ENCODE assay signal across 10 mouse cellular contexts in the genomic region with DNA sequence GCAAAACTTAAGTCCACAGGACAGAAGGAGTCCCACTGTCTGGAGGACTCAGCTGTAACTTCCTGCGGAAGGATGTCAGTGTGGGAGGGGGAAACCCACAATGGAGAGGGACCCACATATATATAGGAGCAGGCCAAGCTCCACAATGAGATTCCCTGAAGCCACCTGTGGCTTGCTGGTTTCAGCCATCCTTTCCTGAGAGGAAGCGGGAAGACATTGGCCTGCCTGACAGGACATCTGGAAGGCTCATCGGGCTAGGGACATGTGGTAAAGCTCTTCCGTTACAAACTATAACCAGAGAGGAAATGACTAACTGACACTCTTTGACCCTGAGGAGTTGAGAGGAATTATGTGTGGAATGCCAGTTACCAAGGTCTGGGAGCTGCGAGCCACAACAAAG. TPM values are rescaled to one million over a fixed set of nuclear protein-coding genes. Genes with fewer than 3 reads are reported as not detected.
DNase-seq lines count a peak whose midpoint lies in the region; ATAC-seq lines count a peak whose summit lies in the region.
"Had no signal": no experiment of that assay in that cellular context is flagged by ENCODE, and none has a peak within 500 bp of the region (broad histone marks: within the 10 kb centered on the region; RNA-seq: fewer than 3 reads in every experiment).

No protein-coding gene starts in this region.

- no peak overlapping the region for H3K4me3 ChIP-seq in heart, embryonic 10.5 days
- no peak overlapping the region for H3K4me3 ChIP-seq in limb, embryonic 10.5 days

- no peak for ATAC-seq in erythroid progenitor cell, adult 5-6 weeks (replicated peaks; ENCODE audit: low FRiP score, poor library complexity, severe bottlenecking)

- WGBS in heart, embryonic 10.5 days: 40% methylated on average over 5 of the region's 5 CpGs
- WGBS in limb, embryonic 10.5 days: 39% methylated on average over 5 of the region's 5 CpGs

- no peaks in the 10 kb centered on the region for H3K27me3 ChIP-seq in heart, embryonic 10.5 days (ENCODE audit: insufficient read depth, poor library complexity, severe bottlenecking)
- H3K27me3 ChIP-seq in limb, embryonic 10.5 days (ENCODE audit: low read depth, poor library complexity, severe bottlenecking): no peaks in the 10 kb centered on the region

- H3K9me3 ChIP-seq in heart, embryonic 10.5 days: no peaks in the 10 kb centered on the region
- no peaks in the 10 kb centered on the region for H3K9me3 ChIP-seq in limb, embryonic 10.5 days (replicated peaks)

- H3K27ac ChIP-seq in heart, embryonic 10.5 days: 0 out of 2 replicates have a peak overlapping the region, but pooled peaks have one; percentile 17
- H3K27ac ChIP-seq in limb, embryonic 10.5 days: peak overlapping the region; percentile 73

- peak; percentile 92 for DNase-seq in 3T3-L1 (ENCODE audit: low read depth, low spot score)
- DNase-seq in Muller cell, postnatal 12 days (ENCODE audit: inconsistent ontology term): peak; percentile 55
- DNase-seq in heart, embryonic 10.5 days (ENCODE audit: low spot score): no peak
- no peak for DNase-seq in limb, embryonic 10.5 days (ENCODE audit: low spot score)
- DNase-seq in spleen, postnatal 36 days (ENCODE audit: low spot score in 2 of 2): no peak
- no peak for DNase-seq in left cerebral cortex, postnatal 36 days (ENCODE audit: low spot score in 2 of 2)
- DNase-seq in spleen, adult 18-20 months: no peak
- DNase-seq: right cerebral cortex, postnatal 14 days had no signal

- H3K4me1 ChIP-seq in heart, embryonic 10.5 days: peaks cover 20% of the 10 kb centered on the region
- H3K4me1 ChIP-seq in limb, embryonic 10.5 days: peaks cover 54% of the 10 kb centered on the region

- no peaks in the 10 kb centered on the region for H3K36me3 ChIP-seq in heart, embryonic 10.5 days
- H3K36me3 ChIP-seq in limb, embryonic 10.5 days: no peaks in the 10 kb centered on the region

- intact Hi-C loops in left cerebral cortex, postnatal 36 days (cut with DNase I): no loop called here

RNA-seq across cellular contexts. Expression of gene Anapc15-ps, which starts 34.8 kb away (rescaled TPM):
- polyA plus RNA-seq in heart, embryonic 10.5 days (2016; fragmentation: Nextera tagmentation; extraction: Ambion mirVana): not detected in 2 replicates
- not detected in 2 replicates for polyA plus RNA-seq in limb, embryonic 10.5 days (2016; fragmentation: Nextera tagmentation; extraction: Ambion mirVana)
- total RNA-seq in erythroid progenitor cell, adult 5-6 weeks (2015; ENCODE audit: low replicate concordance): not detected in 2 replicates
- total RNA-seq in erythroid progenitor cell, adult 5-6 weeks (2017; ENCODE audit: low replicate concordance): not detected in 2 replicates
- not detected for total RNA-seq in left cerebral cortex, postnatal 36 days (2021)
- polyA plus RNA-seq: liver, embryonic 16.5 days had no signal

Comparison
In these comparisons a context has a peak if more than half of its experiments do, and no peak if none do; other contexts are left out.
1. DNase-seq: peak in 3T3-L1 (single experiment) and Muller cell, postnatal 12 days (single experiment); none in heart, embryonic 10.5 days (single experiment), limb, embryonic 10.5 days (single experiment), spleen, postnatal 36 days (0 of 2), left cerebral cortex, postnatal 36 days (0 of 2) and spleen, adult 18-20 months (0 of 2).